Mouse (Mus musculus): Measurements from ENCODE around the gene Acta2. TPM values are rescaled to one million over a fixed set of nuclear protein-coding genes. Genes with fewer than 3 reads are reported as not detected.
"Not testable (repeated sequence)": the region's sequence is repeated elsewhere in the genome, so short reads cannot be mapped to it uniquely, and the experiment has no call there.

Gene Acta2
- total RNA-seq, 2 experiments from 2014 or later: 38.5 to 49.4 TPM

DNA sequence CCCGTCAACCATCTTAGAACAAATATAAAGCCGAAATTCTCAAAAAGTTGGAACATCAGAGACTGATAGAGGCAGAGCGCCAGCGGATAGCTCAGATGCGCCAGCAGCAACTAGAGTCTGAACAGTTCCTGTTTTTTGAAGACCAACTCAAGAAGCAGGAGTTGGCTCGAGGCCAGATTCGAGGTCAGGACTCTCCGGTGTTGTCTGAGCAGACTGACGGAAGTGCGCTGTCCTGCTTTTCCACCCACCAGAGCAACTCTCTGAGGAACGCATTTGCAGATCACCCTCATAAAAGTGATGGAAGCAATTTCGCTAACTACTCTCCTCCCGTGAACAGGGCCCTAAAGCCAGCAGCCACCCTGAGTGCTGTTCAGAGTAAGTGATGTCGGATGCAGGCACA, 21.4 kb downstream of the Acta2 start:
- DNase-seq: peak; percentile 64 to 67
- intact Hi-C loops (cut with DNase I): no loop called here

DNA sequence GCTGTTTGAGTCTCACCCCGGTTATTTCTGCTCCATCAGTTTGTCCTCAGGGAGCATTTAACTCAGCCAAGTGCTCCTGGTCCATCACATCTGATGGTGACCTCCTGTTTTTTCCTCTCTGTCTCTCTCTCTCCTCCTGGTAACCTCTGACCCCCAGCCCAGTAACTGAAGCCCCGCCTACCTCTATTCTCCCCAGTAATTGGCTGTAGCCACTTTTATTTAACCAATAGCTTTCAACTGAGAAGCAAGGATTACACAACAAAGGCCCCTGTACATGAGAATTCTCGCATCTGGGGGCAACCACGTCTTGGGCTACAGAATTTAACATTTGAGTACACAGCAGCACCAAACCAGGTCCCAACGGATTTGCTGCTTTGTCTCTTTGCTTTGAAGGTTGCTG, 23.1 kb downstream of the Acta2 start:
- intact Hi-C loops (cut with DNase I): no loop called here
- no peak for DNase-seq

DNA sequence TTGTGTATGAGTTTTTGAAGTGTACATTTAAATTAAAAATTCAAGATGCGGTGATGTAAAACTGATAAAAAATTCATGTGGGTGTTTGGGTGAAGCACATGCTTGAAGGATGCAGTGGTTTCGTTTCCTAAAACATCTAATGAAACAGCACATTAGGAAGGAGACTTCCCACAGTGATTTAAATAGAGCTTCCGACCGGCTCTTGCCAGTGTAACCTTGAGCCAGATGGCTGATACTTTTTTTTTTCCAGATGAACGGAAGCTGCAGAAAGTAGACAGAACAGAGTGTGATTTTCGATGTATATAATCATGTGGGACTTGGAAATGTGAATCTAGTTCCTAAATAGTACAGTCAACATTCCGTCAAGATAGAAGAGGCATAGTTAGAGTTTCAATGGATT, 23.8 kb downstream of the Acta2 start:
- DNase-seq: no peak
- intact Hi-C loops (cut with DNase I): no loop called here

DNA sequence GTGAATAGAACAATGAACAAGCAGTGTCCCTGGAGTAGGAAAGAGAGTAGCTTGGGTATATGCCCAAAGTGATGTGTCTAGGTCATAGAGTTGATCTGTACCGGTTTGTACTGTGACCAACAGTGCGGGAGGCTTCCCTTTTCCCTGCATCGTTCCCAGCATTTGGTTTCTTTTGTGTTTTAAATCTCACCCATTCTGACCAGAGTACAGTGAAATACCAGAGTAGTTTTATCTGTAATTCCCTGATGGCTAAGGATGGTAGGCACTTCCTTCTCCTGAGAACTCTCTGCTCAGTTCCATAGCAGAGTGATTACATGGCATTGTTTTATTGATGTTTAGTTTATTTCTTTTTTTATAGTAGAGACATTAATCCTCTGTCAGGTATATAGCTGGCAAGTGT, 32.6 kb downstream of the Acta2 start:
- intact Hi-C loops (cut with DNase I): no loop called here
- DNase-seq: no peak

GRCm38 (mm10) chr19:34220732-34221380, 34.5 kb downstream of the Acta2 start:
- no peak for DNase-seq
- intact Hi-C loops (cut with DNase I): no loop called here

- DNase-seq: no peak
- intact Hi-C loops (cut with DNase I): no loop called here
Measured at GRCm38 (mm10) chr19:34219260-34219968, 36.0 kb downstream of the Acta2 start.

DNA sequence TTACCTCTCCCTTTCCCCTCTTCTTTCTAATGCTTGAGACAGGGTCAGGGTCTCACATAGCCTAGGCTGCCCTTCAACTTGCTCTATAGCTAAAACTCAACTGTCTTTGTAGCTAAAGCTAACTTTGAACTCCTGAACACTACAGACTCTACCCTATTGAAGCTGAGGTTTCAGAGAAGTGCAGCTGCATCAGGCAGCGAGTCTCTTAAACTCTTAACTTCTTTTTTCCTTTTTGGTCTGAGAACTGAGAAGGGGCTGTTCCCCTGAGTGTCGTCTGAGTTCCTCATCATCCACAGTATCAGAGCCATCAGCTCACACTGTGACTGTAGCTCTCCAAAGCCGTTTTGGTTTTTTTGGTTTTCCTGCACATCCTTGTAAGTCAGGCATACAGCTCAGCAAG, 37.6 kb downstream of the Acta2 start:
- DNase-seq: no peak
- intact Hi-C loops (cut with DNase I): no loop called here

- intact Hi-C loops (cut with DNase I): no loop called here
- DNase-seq: no peak
Measured at GRCm38 (mm10) chr19:34216956-34217355, 38.4 kb downstream of the Acta2 start.

- intact Hi-C loops (cut with DNase I): no loop called here
- no peak for DNase-seq
Measured at GRCm38 (mm10) chr19:34214136-34214535, 41.3 kb downstream of the Acta2 start.

DNA sequence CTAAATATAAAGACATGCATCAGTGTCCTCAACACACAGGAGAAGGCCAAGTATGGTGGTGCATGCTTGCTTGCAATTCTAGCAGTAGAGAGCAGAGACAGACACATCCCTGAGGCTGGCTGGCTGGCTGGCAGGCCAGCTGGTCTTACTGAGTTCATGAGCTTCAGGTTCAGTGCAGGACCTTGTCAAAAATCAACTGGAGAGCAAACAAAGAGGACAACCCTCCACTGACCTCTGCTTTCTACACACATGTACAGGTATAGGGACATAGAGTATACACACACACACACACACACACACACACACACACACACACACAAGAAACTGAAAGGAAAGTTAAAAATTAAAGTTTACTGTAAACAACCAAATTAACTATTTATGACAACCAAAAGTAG, 42.1 kb downstream of the Acta2 start:
- intact Hi-C loops (cut with DNase I): no loop called here
- no peak for DNase-seq

DNA sequence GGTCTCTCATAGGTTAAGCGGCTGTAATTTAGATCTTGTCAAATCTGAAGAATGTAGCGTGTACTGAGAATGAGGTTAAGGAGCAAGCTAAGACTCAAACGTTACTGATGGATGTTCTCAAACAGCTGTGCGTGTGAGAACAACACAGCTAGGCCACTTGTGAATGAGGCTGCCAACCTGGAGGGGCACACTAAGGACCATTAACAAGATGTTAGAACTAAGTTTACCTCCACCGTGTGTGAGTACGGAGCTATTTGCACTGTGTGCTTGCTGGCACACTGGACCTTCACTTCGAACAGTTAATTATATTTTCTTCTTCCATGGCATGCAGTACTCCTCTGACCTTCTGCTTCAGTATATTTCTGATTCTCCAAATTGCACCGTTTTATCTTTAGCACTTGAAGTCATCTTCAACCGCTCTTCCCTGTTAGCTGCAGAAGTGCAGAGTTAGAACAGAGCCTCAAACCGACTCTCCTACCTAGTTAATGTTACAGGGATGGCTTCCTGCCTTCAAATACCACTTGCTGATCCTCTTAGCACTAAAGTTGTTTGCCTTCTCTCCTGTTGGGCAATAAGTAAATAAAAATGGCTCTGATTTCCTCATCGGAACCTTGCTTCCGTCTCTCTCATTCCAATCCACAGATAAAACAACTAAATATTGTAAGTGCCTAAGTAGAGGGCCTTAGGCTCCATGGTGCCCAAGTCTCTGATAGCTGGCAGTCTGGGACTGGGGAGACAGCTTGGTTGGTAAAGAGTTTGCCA, 42.7 kb downstream of the Acta2 start:
- intact Hi-C loops (cut with DNase I): no loop called here
- no peak for DNase-seq

DNA sequence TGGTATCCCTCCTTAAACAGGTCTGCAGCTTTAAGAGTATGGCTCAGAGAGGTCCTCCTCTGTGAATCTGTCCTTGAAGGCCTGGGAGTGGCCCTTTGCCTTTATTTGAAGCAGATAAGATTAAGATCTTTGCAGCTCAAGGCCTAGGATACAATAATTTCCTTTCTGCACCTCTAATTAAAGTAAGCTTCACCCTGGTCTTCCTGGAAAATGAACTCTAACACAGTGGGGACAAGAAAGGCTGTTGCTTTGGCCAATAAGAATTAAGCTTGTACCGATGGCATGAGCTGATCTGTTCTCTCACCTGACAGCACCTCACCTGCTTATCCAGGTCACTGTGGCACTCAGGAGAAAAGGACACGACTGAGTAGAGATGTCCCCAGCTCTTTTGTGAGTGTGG, 44.5 kb downstream of the Acta2 start:
- no peak for DNase-seq
- intact Hi-C loops (cut with DNase I): no loop called here

DNA sequence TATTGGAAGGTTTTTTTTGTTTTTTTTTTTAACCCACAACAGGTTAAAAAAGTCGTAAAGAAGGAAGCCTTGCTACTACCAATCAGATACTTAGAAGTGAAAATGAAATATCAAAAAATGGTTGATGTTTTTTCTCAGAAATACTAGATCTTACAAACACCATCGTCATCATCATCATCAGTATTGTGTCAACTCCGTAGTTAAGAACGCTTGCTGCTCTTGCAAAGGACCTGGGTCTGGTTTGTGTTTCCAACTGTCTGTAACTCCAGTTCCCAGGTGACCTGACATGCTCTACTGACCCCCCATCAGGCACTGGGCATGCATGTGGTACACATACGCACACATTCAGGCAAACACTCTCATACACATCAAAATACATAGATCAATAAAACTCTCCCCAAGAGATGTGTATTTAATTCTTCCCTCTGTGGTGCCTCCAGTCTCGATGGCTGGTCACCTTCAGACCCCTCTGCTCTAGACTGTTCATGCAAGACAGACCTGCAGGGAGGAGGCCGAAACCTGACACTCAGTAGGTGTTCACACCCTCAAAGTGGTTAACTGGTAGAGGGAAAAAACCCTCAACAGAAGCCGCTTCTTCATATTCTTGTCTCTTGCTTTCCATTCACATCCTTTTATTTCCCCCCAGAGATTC, 45.3 kb downstream of the Acta2 start:
- DNase-seq: no peak
- intact Hi-C loops (cut with DNase I): no loop called here

DNA sequence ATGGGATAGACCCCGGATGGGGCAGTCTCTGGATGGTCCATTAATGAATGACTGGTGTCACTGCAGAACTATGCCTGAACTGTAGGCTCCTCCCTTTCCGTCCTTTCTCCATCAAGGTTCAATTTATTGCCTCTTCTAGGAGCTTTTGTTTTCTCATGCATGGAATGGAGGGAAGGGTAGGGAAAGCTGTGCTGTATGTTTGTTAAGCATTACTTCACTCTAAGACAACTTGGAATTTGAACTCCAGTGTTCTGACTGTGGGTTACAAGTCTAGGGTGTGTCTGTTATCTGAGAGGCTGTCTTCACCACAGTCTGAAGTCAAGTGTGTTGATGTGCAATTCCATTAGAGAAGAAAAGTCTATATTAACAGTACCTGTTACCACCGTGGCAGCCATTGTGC, 46.4 kb downstream of the Acta2 start:
- DNase-seq: no peak
- intact Hi-C loops (cut with DNase I): no loop called here

GRCm38 (mm10) chr19:34206760-34207440, 48.5 kb downstream of the Acta2 start:
- no peak for DNase-seq
- intact Hi-C loops (cut with DNase I): no loop called here

GRCm38 (mm10) chr19:34206128-34206527, 49.3 kb downstream of the Acta2 start:
- intact Hi-C loops (cut with DNase I); DNase-seq: not testable (repeated sequence)

DNA sequence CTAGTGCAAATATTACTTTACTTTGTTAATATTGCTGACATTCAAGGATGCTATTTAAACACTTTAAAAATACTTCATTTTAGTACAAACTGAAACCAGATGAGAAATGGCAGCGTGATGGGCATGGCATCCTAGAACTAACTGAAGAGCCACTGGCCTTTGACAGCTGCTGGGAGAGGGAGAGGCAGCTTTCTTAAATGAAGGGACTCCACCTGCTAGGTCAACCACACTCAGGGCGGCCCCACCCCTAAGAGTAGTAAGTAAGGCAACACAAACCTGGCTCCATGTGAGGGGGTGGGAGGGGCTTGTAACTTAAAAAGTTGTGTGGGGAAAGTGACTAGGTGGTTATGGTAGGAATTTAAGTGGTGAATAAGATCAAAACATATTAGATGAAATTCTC, 52.7 kb downstream of the Acta2 start:
- intact Hi-C loops (cut with DNase I): no loop called here
- no peak for DNase-seq

- intact Hi-C loops (cut with DNase I): no loop called here
Measured at GRCm38 (mm10) chr19:34199488-34199887, 55.9 kb downstream of the Acta2 start.

DNA sequence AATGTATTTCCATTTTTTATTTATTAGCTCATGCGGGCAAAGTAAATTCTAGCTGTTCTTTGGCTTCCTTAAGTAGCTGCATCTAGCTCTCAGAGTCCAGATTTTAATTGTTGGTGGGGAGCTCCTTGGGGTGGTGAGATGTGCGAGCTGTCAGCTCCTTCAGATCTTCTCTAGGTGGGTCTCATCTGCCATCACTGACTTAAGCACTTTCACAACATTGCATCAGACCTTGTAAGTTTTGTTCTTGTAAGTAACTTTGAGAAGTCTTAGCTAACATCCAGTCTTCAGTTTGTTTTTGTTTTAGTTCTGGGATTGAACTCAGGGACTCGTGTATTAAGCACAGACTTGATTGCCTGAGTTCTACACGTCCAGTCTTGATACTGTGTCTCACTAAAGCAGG, 56.5 kb downstream of the Acta2 start:
- intact Hi-C loops (cut with DNase I): no loop called here
- no peak for DNase-seq

More at GRCm38 (mm10) chr19:34199488-34199887, 55.9 kb downstream of the Acta2 start:
- DNase-seq: no peak

GRCm38 (mm10) chr19:34198066-34198465, 57.3 kb downstream of the Acta2 start:
- intact Hi-C loops (cut with DNase I): no loop called here
- no peak for DNase-seq

- no peak for DNase-seq
- intact Hi-C loops (cut with DNase I): no loop called here
Measured at GRCm38 (mm10) chr19:34195031-34195430, 60.4 kb downstream of the Acta2 start.
